Mouse (Mus musculus) bone marrow, adult 2 months (tissue): ENCODE results near the gene Gna12.

ENCODE experiments used
- CTCF ChIP-seq: fragments of 200-500 bp; IDR thresholded peaks from 2 replicates; pipeline ENCODE4 v1.5.1; 2011; ENCODE audit warnings: low read length, control low read depth; ENCODE audit not compliant: control insufficient read depth, insufficient read depth
- POLR2A ChIP-seq: fragments of 200-500 bp; IDR thresholded peaks from 2 replicates; pipeline ENCODE4 v1.6.1; 2011; ENCODE audit warnings: low read depth, mild to moderate bottlenecking, control low read depth, low read length, borderline replicate concordance; ENCODE audit not compliant: control insufficient read depth

DNA sequence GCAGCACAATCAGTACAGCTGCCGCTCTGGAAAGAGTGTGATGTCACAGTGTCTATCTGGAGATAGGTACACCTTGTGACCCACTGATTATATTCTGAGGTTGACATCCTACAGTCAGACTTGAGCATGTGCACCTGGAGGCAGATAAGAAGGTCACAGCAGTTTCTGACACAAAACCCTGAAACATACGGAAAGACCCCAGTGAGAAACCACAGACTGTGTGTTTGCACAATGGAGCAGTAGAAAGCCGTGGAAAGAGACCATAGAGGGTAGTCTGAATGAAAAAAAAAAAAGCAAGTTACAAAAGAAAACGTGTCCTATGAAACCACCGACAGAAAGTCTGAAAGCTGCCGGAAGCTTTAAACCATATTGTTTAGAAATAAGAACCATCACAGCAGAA is 45.9 kb downstream of the Gna12 start:
- TF ChIP-seq POLR2A = no peak
- TF ChIP-seq CTCF = no peak
